Mouse (Mus musculus) ZHBTc4 (cell line): ENCODE data around the gene Elf2.

Source experiments
- DNase-seq: peaks from one replicate; pipeline ENCODE4 v3.0.0-alpha.2; 2011; ENCODE audit warnings: low read depth, low spot score

The Elf2 gene

DNA sequence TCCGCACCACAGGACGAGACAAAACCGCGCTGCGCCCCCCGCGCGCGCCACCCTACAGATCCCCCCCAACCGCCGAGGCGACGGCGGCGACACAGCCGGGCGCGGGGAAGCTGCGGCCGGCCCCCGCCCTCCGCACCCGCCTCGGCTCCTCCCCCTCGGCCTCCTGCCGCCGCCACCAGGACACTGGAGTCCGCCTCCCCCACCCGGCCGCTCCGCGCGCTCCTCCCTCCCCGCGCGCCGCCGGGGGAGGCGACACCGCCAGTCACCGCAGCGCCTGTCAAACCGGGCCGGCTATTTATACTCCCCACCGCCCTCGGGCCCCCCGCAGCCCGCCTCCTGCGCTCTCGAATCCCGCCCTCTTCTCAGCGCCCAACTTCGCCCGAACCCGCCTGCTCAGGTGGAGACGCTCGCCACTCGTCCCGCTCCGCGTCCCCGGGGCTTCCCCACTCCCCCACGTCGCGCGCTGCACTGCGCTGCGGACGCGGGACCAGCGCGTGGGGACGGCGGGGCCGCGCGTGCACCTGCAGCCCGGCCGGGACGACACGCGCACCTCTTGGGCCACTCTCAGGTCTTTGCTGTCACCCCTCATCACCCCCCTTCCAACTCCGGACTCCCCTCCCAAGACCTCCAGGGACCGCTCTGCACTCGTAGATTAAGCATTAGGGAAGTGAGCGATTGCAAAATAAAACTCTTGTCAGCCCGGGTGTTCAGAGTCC, at the start of gene Elf2:
TSS of gene Elf2 (minus strand) at position 112 of the 716 bp plus-strand sequence.
- peak; percentile 89 for DNase-seq

DNA sequence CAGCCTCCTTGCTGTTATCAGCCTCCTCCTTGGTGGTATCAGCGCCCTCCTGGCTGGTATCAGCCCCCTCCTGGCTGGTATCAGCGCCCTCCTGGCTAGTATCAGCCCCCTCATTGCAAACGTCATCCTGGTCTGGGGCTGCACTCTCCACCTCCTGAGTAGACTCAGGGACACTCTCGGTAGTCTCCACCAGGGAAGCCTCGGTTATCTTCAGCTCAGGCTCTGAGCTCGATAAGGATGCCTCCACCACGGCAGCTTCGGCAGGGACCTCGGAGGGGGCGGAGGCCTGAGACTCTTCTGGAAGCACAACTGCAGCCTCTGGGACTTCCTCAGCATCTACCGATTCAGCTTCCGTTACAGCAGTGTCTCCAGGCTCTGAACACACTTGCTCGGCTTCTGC, 48.4 kb upstream of the Elf2 start:
- no peak for DNase-seq

- DNase-seq: no peak
Observed at GRCm38 (mm10) chr3:51387868-51388381, 47.5 kb upstream of the Elf2 start.

DNA sequence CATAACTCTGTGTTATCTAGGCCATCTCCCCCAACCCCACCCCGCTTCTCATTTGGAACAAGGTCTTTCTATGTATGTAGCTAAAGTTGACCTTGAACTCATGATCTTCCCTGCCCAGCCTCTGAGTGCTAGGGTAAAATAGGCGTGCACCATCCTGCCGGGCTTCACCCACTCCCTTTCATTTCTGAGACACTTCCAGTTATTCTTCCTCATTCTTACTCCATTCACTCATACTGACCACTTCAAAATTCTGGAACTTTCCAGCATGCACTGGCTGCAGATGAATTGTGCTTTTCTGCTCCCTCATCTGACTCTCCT, 46.6 kb upstream of the Elf2 start:
- DNase-seq: no peak

DNA sequence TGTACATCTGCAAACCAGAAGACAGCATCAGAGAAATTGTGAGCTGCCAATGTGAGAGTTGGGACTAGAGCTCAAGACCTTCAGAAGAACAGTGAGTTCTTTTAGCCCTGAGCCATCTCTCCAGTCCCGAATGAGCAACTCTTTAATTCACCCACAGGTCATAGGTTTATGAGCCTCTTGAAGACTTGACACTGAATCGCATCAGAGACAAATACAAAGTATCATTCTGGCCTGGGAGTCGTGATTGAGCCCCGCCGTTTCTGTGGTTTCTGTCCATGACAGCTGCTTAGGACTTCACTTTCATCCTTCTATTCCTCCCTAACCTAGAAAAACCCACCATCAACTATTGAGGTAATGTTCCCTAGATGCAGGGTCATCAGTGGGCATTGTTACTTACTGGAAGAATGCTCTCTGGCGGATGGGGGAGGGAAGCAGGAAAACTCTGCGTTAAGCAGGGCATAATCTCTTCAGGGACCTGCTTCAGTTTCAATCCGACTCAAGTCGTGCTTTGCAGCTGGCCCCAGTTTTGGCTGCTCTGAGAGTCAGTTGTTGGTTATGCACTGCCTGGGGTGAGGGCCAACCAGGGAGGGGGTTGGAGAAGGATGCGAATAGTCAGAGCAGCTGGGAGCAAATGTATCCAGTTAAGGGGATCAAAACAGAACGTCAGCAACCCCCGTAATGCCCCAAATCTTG, 46.1 kb upstream of the Elf2 start:
- DNase-seq: no peak

DNA sequence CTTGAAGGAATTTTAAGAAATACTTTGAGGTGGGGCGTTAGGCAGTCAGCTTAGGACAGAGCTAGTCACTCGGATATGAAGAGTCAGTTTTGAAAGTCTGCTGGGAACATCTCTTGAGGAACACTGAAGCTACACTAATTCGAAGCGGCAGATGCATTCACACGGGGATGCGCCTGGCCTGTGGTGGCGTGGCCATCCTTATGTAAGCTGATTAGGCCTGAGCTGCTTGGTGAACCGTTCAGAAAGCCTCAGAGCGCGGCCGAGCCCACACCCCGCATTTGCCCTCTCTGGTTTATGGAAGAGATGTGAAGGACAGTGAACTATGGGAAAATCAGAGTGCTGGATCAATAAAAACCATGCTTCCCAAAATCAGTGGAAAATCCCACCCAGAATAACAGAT, 42.9 kb upstream of the Elf2 start:
- DNase-seq: no peak

- DNase-seq: no peak
Observed at GRCm38 (mm10) chr3:51380660-51381014, 40.2 kb upstream of the Elf2 start.

DNA sequence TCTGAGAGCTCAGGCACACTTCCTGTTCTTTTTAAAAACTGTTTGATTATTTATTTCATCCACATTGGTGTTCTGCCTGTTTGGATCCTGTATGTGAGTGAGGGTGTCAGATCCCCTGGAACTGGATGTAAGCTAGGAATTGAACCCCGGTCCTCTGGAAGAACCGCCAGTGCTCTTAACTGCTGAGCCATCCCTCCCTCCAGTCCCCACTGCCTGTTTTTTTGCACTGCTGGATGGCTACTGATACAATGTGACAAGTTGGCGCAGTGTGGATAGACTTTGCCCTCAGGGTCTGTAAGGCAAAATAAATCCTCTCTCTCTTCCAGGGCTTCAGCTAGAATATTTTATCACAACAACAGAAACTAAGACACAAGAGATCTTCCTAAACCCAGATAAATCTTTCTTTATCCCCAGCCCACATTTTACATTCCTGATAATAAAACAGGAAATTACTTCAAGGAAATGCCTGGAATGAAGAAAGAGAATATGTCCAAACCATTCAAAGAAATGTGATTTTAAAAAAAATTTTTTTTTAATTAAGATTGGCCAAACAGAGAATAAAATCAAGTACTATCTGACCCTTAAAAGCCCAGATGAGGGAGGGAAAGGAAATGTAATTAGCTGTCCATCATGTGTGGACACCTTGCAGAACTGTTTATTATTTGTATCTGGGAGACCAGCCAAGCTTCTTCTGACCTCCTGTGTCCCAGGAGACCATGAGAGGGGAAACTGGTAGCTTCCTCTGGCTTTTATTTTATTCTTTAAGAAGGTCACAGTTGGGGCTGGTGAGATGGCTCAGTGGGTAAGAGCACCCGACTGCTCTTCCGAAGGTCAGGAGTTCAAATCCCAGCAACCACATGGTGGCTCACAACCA, 39.6 kb upstream of the Elf2 start:
- no peak for DNase-seq

DNA sequence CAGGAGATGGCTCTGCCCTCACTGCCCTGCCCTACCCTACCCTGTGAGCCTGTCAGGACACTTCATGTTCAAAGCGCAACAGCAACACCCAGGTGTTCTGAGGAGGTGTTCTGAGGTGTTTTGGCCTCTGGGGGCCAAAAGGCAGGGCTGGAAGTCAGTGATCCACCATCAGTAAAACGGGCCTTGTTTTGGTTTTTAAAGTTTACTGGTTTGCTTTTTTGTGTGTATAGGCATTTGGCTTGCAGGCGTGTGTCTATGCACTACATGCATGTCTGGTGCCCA, 38.1 kb upstream of the Elf2 start:
- peak; percentile 45 for DNase-seq

DNA sequence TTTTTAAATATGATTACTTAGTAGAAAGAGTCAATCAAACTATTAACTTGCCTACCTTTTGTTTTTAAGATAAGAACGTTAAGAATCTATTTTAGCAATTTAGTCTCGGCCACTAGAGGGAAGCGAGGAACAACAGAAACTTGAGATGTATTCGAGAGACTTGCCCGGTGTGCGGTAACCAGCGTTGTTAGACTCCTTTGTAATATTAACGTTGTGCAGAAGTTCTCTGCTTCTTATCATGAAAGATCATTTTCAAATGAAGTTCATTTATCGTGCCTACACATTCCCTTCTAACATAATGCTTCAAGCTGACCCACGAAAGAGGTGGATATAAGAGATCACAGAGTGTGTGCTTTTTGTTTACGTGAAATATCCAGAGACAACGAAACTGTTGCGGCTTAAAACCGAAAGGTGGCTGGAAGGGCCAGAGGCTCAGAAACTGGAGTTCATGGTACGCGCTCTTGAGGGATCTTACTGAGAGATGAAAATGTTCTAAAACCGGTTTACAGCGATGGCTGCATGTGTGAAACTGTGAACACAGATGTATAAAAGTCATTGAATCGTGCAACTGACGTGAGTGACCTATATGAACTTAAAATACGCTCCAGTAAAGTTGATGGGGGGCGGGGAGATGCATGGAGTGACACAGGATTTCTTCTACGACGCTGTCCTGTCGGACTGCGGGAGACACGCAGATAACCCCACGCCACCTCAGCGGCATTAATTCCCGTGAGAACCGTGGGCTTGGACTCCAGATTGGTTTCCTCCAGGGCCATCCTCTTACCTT, 37.6 kb upstream of the Elf2 start:
- peak; percentile 66 for DNase-seq

GRCm38 (mm10) chr3:51375307-51376265, 35.1 kb upstream of the Elf2 start:
- DNase-seq: peak; percentile 87

DNA sequence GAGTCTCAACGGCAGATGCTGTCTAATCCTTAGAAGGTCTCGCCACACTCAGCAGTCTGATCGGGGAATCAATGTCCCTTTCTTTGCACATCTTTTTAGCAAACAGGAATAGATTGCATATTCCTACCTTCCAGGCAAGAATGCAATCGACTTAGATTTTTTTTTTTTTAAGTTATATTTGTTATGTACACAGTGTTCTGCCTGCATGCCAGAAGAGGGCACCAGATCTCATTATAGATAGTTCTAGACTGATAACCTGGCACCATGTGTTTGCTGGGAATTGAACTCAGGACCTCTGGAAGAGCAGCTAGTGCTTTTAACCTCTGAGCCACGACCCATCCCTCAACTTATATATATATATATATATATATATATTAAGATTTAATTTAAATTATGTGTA, 33.1 kb upstream of the Elf2 start:
- DNase-seq: no peak

DNA sequence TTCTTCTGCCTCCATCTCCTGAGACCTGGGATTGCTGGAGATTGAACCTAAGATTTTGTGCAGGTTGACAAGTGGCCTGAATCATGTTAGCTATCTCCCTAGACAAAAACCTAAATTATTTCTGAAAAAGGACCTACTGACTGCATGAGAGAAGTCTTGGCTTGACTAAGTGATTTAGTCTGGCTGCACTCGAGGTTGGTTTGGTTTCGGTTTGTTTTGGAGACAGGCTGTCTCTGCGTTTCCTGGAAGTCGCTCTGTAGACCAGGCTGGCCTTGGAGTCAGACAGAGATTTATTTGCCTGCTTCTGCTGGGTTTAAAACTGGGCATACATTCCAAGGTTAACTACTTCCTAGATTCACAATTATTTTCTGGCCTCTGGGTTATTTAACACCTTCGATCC, 32.4 kb upstream of the Elf2 start:
- no peak for DNase-seq

- DNase-seq: no peak
Observed at GRCm38 (mm10) chr3:51371826-51372225, 31.4 kb upstream of the Elf2 start.

- no peak for DNase-seq
Observed at GRCm38 (mm10) chr3:51368011-51368410, 27.5 kb upstream of the Elf2 start.

DNA sequence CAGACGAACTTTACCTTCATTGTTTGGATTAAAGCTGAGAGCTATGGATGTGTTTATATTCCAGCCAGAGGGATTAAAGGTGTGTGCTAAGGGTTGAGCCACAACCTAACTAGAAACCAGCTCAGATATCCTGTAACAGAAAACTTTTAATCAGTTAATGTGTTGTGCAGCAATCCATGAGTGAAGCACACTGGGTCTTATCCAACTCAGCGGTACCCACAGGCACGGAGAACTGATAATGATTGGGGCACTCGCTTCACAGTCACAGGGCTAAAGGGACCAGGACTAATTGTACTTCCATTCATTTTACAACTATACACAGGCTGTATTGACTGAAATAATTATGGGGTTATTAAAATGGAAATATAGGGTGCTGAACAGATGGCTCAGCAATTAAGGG, 26.5 kb upstream of the Elf2 start:
- DNase-seq: no peak

DNA sequence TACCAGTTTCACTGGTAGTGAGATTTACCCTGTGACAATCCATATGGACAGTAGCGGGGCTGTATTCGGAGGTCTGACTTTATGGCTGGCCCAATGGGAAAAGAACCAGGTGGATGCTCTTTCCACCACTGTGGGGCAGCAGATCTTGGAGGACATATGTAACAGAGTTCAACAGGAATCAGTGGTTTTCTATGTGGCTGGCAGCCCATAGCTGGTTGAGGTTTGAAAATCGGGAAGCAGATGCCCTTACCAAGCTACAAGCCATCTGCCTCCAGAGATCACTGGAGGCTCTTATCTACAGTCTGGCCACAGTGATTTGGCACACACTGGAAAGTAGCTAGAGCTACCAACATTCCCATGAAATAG, 25.0 kb upstream of the Elf2 start:
- DNase-seq: no peak

DNA sequence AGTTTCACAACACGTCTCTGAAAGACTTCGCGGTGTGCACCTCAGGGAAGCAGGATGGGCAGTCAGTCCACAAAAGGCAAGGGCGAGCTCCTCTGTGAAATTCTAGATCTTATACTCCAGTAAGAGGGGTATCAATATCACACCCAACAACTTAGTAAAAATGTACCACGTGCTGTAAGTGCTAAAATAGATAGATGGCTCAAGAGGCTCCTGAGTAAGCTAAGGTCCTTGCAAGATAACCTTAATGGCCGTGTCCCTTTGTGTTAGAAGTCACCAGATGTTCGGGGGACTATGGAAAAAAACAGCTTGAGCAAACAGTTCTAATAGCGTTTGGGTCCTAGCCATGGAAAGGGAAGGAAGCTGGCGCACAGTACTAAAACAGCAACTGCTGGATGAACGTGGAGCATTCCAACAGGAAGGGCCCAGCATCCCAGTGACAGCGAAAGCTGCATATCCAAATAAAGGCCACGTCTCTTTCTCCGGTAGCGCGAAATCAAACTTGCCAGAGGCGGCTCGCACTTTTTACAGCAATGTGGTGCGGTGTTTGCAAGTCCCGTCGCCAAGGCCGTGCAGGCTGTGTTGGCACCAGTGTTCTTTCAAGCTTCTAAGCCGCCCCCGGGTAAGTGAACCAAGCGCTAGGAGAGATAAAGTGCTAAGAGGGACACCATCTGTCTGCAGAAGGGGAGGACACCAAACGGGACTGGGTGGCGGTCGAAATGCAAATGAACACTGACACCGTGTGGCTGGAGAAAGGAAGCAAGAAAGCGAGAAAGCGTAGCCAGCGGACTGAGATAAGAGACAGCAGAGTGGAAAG, 24.4 kb upstream of the Elf2 start:
- DNase-seq: peak; percentile 66

DNA sequence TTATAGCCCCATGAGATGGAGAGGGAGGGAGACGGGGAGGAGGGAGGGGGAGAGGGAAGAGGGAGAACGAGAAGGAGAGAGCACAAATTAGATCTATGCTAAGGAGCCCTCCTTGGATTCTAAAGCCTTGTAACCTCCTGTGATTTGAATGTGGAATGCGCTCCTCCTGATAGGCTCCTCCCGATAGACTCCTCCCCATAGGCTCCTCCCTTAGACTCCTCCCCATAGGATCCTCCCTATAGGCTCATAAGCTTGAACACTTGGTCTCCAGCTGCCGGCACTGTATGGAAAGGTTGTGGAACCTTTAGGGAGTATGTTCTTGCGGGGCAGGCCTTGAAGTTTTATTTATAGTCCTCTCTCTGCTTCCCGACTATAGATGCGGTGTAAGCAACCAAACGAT, 20.6 kb upstream of the Elf2 start:
- peak; percentile 93 for DNase-seq
